Mouse (Mus musculus): Measurements from ENCODE around the gene Commd1.
A peak's percentile ranks its signal among the peaks of the same experiment; 100 is the strongest.

Commd1 gene

GRCm38 (mm10) chr11:22990393-22991126 lies 8.4 kb upstream of the Commd1 start, which contains the start of gene Cct4:
Gene Cct4 (plus strand): TSS chr11:22990519.
- DNase-seq (ENCODE audit: low read depth, low spot score) = peak; percentile 90

GRCm38 (mm10) chr11:22989786-22990185 lies 7.6 kb upstream of the Commd1 start:
- DNase-seq (ENCODE audit: low read depth, low spot score) = no peak

GRCm38 (mm10) chr11:22987357-22987756 lies 5.2 kb upstream of the Commd1 start:
- DNase-seq (ENCODE audit: low read depth, low spot score) = peak; percentile 69

- DNase-seq (ENCODE audit: low read depth, low spot score) = no peak
These were observed 3.3 kb upstream of the Commd1 start for GRCm38 (mm10) chr11:22985510-22985909.

GRCm38 (mm10) chr11:22982846-22983245 lies 664 bp upstream of the Commd1 start:
- DNase-seq (ENCODE audit: low read depth, low spot score) = no peak

- peak; percentile 28 for DNase-seq (ENCODE audit: low read depth, low spot score)
These were observed 635 bp downstream of the Commd1 start for GRCm38 (mm10) chr11:22981543-22981950.

- no peak for DNase-seq (ENCODE audit: low read depth, low spot score)
These were observed 1.1 kb downstream of the Commd1 start for GRCm38 (mm10) chr11:22981041-22981440.

GRCm38 (mm10) chr11:22979221-22979620 lies 3.0 kb downstream of the Commd1 start:
- no peak for DNase-seq (ENCODE audit: low read depth, low spot score)

GRCm38 (mm10) chr11:22978711-22979110 lies 3.5 kb downstream of the Commd1 start:
- no peak for DNase-seq (ENCODE audit: low read depth, low spot score)

- no peak for DNase-seq (ENCODE audit: low read depth, low spot score)
These were observed 4.0 kb downstream of the Commd1 start for GRCm38 (mm10) chr11:22978215-22978614.

GRCm38 (mm10) chr11:22973599-22973998 lies 8.6 kb downstream of the Commd1 start:
- no peak for DNase-seq (ENCODE audit: low read depth, low spot score)

- peak; percentile 93 for DNase-seq (ENCODE audit: low read depth, low spot score)
These were observed 9.2 kb downstream of the Commd1 start for GRCm38 (mm10) chr11:22972746-22973526.

- DNase-seq (ENCODE audit: low read depth, low spot score) = peak; percentile 94
These were observed 10.1 kb downstream of the Commd1 start, which contains the start of gene Zrsr1 for GRCm38 (mm10) chr11:22971835-22972709. Gene Zrsr1 (plus strand): TSS chr11:22972005.

GRCm38 (mm10) chr11:22970546-22970945 lies 11.6 kb downstream of the Commd1 start:
- DNase-seq (ENCODE audit: low read depth, low spot score) = no peak

- DNase-seq (ENCODE audit: low read depth, low spot score) = peak; percentile 60
These were observed 12.7 kb downstream of the Commd1 start for GRCm38 (mm10) chr11:22969486-22969885.

- DNase-seq (ENCODE audit: low read depth, low spot score) = no peak
These were observed 16.7 kb downstream of the Commd1 start for GRCm38 (mm10) chr11:22965503-22965902.

GRCm38 (mm10) chr11:22964401-22964800 lies 17.8 kb downstream of the Commd1 start:
- no peak for DNase-seq (ENCODE audit: low read depth, low spot score)

- DNase-seq (ENCODE audit: low read depth, low spot score) = no peak
These were observed 20.1 kb downstream of the Commd1 start for GRCm38 (mm10) chr11:22962101-22962500.

- DNase-seq (ENCODE audit: low read depth, low spot score) = no peak
These were observed 24.3 kb downstream of the Commd1 start for GRCm38 (mm10) chr11:22957791-22958374.

- DNase-seq (ENCODE audit: low read depth, low spot score) = peak; percentile 85
These were observed 25.4 kb downstream of the Commd1 start for GRCm38 (mm10) chr11:22956830-22957229.

GRCm38 (mm10) chr11:22956346-22956745 lies 25.8 kb downstream of the Commd1 start:
- DNase-seq (ENCODE audit: low read depth, low spot score) = no peak
